Mouse (Mus musculus): ENCODE data around the gene Atg2b.

- TF ChIP-seq CTCF (IDR thresholded peaks at IDR 0.05; ENCODE audit: borderline replicate concordance, control insufficient read depth, extremely low read depth, insufficient read depth, low read length, poor library complexity) (no peak), POLR2A (IDR thresholded peaks at IDR 0.05; ENCODE audit: control insufficient read depth, extremely low read depth, insufficient read depth, low read length, poor library complexity) (no peak)
Measured at GRCm38 (mm10) chr12:105587526-105587925, 97.5 kb downstream of the Atg2b start.

Measured in thymus, adult 2 months (tissue).